Mouse (Mus musculus) heart, embryonic 12.5 days (tissue): ENCODE measurements at regions not wholly inside any gene's neighbourhood (a gene's known extent, or its start where the extent isn't known, plus 50 kb on each side); places are given as distances from the start of the nearest gene placed in this dataset.

Experiments used
- ATAC-seq: fragments of 200-750 bp; cut with Nextera tagmentation; 2 replicates; pipeline ENCODE4 v1.8.0; 2017; ENCODE audit warnings: moderate TSS enrichment, moderate library complexity; ENCODE audit not compliant: insufficient number of reproducible peaks, low FRiP score
- H3K27ac ChIP-seq: fragments of 300-500 bp; sonication (generic); 2 replicates; pipeline ENCODE4 v1.5.1; 2016; ENCODE audit warnings: mild to moderate bottlenecking, moderate library complexity; ENCODE audit not compliant: poor library complexity, severe bottlenecking
- H3K27me3 ChIP-seq: fragments of 300-500 bp; sonication (generic); replicated peaks from 2 replicates; pipeline ENCODE4 v1.6.1; 2016; ENCODE audit warnings: mild to moderate bottlenecking, moderate library complexity
- H3K36me3 ChIP-seq: fragments of 300-500 bp; sonication (generic); 2 replicates; pipeline ENCODE4 v1.6.1; 2016; ENCODE audit warnings: mild to moderate bottlenecking, moderate library complexity
- H3K4me1 ChIP-seq: fragments of 300-500 bp; sonication (generic); replicated peaks from 2 replicates; pipeline ENCODE4 v1.6.1; 2016; ENCODE audit warnings: mild to moderate bottlenecking
- H3K4me2 ChIP-seq: fragments of 300-500 bp; sonication (generic); 2 replicates; pipeline ENCODE4 v1.6.1; 2016; ENCODE audit warnings: mild to moderate bottlenecking, moderate library complexity
- H3K4me3 ChIP-seq: fragments of 300-500 bp; sonication (generic); 2 replicates; pipeline ENCODE4 v1.5.1; 2016; ENCODE audit warnings: mild to moderate bottlenecking
- H3K9ac ChIP-seq: fragments of 300-500 bp; sonication (generic); 2 replicates; pipeline ENCODE4 v1.6.1; 2016; ENCODE audit warnings: mild to moderate bottlenecking, moderate library complexity
- H3K9me3 ChIP-seq: fragments of 300-500 bp; sonication (generic); replicated peaks from 2 replicates; pipeline ENCODE4 v1.6.1; 2016; ENCODE audit warnings: mild to moderate bottlenecking, moderate library complexity
- WGBS: fragments of 180-500 bp; shearing (Covaris S2); methylation state at CpG from one replicate; pipeline ENCODE4 v1.1.7; 2016; 5-methylcytosine and 5-hydroxymethylcytosine counted together

DNA sequence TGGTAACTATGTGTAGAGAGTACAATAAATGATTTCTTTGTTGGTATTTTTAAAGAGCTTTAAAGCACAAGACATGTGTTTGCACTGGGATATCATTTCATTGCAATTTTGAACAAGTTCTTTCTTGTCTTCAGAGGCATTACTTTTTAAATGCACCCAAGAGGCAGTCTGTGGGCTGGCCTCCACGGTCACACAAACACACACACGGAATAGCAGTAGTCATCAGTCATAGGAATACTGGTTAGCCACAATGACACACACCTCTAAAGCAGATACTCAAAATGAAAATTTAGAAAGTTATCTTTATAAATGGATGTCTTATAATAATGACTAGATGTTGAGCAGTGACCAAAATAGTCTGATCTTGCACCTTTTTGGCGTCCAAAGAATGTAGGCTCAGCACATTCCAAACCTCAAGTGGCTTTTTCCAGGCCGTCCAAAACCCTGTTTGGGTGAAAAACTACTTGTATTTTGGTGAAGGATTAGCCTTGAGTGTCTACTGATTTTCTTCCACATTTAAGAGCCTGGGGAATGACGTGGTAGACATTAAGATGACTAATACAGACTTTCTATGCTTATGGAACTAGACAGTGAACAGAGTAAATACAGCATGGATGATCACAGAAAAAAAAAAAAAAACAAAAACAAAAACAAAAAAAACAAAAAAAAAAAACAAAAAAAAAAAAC lies 658.5 kb downstream of the Inhba start:
- H3K27ac ChIP-seq = no peak overlapping the region
- H3K4me1 ChIP-seq = no peaks in the 10 kb centered on the region
- H3K4me2 ChIP-seq = no peak overlapping the region
- no peak for ATAC-seq
- no peaks in the 10 kb centered on the region for H3K27me3 ChIP-seq
- H3K9ac ChIP-seq = no peak overlapping the region
- H3K9me3 ChIP-seq = no peaks in the 10 kb centered on the region
- no peak overlapping the region for H3K4me3 ChIP-seq
- WGBS = 58% methylated on average over 5 of the region's 5 CpGs
- no peaks in the 10 kb centered on the region for H3K36me3 ChIP-seq

DNA sequence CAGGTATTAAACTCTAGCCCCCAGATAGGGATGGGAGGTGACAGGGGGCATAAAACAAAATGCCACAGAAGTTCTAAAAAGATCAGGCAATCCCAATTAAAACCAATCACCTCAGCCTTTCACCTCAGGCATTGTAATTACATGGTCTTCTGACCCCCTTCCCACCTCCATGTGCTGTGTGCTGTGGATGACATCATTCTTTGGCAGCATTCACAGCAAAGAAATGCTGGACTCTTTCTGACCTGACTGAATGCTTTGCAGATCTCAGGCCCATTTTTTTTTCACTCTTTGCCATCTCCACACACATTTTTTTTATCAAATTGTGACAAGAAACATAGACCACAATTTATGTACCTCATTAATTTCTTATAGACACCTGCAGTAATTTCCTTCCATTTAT lies 659.1 kb downstream of the Inhba start:
- Histone ChIP-seq H3K4me1 (no peaks in the 10 kb centered on the region), H3K36me3 (no peaks in the 10 kb centered on the region), H3K9me3 (no peaks in the 10 kb centered on the region), H3K27me3 (no peaks in the 10 kb centered on the region), H3K4me2 (no peak overlapping the region), H3K9ac (no peak overlapping the region), H3K4me3 (no peak overlapping the region), H3K27ac (no peak overlapping the region)
- ATAC-seq = no peak

DNA sequence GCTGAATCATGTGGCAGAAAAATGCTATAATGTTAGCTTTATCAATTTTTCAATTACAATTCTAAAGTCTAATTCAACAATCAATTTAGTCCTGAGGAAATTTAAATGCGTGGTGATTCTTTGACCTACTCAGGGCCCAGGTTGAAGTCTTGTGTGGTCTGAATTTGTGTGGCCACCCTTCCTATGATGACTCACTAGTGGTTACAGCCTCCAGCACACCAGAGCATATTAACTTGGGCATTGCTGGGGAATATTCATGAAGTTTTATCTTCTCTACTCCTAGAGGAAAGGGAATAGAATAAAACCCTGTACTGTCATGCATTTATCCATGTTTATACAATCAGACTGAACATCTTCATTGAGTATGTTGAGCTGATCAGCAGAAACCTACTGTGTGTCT lies 665.2 kb downstream of the Inhba start:
- no peak overlapping the region for H3K4me2 ChIP-seq
- H3K9me3 ChIP-seq = no peaks in the 10 kb centered on the region
- no peaks in the 10 kb centered on the region for H3K36me3 ChIP-seq
- no peak overlapping the region for H3K4me3 ChIP-seq
- no peaks in the 10 kb centered on the region for H3K4me1 ChIP-seq
- no peak for ATAC-seq
- no peaks in the 10 kb centered on the region for H3K27me3 ChIP-seq
- WGBS = 80% methylated on average over 1 of the region's 1 CpGs
- no peak overlapping the region for H3K27ac ChIP-seq
- H3K9ac ChIP-seq = no peak overlapping the region

GRCm38 (mm10) chr13:16678246-16679024 lies 666.8 kb downstream of the Inhba start:
- 49% methylated on average over 1 of the region's 1 CpGs for WGBS
- Histone ChIP-seq H3K4me1 (no peaks in the 10 kb centered on the region), H3K9me3 (no peaks in the 10 kb centered on the region), H3K27me3 (no peaks in the 10 kb centered on the region), H3K27ac (no peak overlapping the region), H3K36me3 (no peaks in the 10 kb centered on the region), H3K9ac (no peak overlapping the region), H3K4me2 (no peak overlapping the region), H3K4me3 (no peak overlapping the region)
- no peak for ATAC-seq

GRCm38 (mm10) chr13:16694201-16694600 lies 682.5 kb downstream of the Inhba start:
- H3K36me3 ChIP-seq = no peaks in the 10 kb centered on the region

DNA sequence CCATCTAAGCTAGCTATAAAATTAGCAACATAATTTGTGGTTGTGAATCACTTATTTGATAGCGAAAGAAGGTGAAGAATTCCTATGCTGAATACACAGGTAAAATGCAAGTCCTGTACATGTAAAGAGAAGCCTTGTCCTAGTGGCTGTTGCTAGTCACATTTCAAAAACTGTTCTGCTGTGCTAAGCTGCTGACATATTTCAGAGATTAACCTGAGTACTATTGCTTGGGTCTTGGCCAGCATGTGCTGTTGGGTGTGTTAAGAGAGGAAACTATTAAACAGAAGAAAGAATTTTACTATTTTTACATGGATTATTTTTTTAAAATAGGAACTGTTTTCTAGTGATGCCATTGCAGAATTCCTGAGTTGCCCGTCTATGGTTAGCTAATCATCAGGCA lies 689.3 kb downstream of the Inhba start:
- Histone ChIP-seq H3K4me1 (0 out of 2 replicates have a peak, but pooled peaks cover 3% of the 10 kb centered on the region), H3K27ac (no peak overlapping the region), H3K9me3 (no peaks in the 10 kb centered on the region), H3K4me3 (no peak overlapping the region), H3K9ac (no peak overlapping the region), H3K36me3 (no peaks in the 10 kb centered on the region), H3K27me3 (no peaks in the 10 kb centered on the region), H3K4me2 (no peak overlapping the region)
- WGBS = 67% methylated on average over 2 of the region's 2 CpGs
- no peak for ATAC-seq

More at GRCm38 (mm10) chr13:16694201-16694600, 682.5 kb downstream of the Inhba start:
- H3K27me3 ChIP-seq = no peaks in the 10 kb centered on the region
- H3K4me2 ChIP-seq = no peak overlapping the region
- 0 out of 2 replicates have a peak, but pooled peaks cover 3% of the 10 kb centered on the region for H3K4me1 ChIP-seq
- H3K27ac ChIP-seq = no peak overlapping the region
- no peaks in the 10 kb centered on the region for H3K9me3 ChIP-seq
- WGBS = 77% methylated on average over 1 of the region's 1 CpGs
- no peak overlapping the region for H3K9ac ChIP-seq
- ATAC-seq = no peak
- no peak overlapping the region for H3K4me3 ChIP-seq

DNA sequence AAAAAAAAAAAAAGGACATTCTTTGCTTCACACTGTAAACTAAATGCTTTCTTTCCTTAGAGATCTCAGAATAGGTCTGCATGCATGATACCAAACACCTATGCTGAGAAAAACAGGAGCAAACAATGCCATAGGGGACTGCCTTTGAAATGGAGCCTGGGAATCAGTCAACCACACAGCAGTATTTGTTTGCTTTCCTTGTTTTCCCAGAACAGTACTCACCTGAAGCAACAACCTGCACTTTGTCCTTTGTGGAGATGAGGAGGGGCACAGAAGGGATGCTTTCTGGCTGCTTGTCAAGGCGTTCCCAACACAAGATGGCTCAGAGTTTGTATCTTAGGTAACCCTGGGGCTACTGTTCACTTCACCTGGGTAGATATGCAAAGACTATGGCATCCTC lies 690.5 kb downstream of the Inhba start:
- no peaks in the 10 kb centered on the region for H3K36me3 ChIP-seq

GRCm38 (mm10) chr13:16705217-16706104 lies 693.8 kb downstream of the Inhba start:
- H3K9me3 ChIP-seq = no peaks in the 10 kb centered on the region
- no peaks in the 10 kb centered on the region for H3K36me3 ChIP-seq
- 0 out of 2 replicates have a peak, but pooled peaks cover 3% of the 10 kb centered on the region for H3K4me1 ChIP-seq
- H3K4me3 ChIP-seq = no peak overlapping the region
- 78% methylated on average over 10 of the region's 10 CpGs for WGBS
- no peak overlapping the region for H3K27ac ChIP-seq
- no peaks in the 10 kb centered on the region for H3K27me3 ChIP-seq
- ATAC-seq = no peak
- no peak overlapping the region for H3K4me2 ChIP-seq
- no peak overlapping the region for H3K9ac ChIP-seq

More for the DNA sequence above, 690.5 kb downstream of the Inhba start:
- Histone ChIP-seq H3K4me2 (no peak overlapping the region), H3K4me1 (0 out of 2 replicates have a peak, but pooled peaks cover 3% of the 10 kb centered on the region), H3K9ac (no peak overlapping the region), H3K9me3 (no peaks in the 10 kb centered on the region), H3K27ac (no peak overlapping the region), H3K27me3 (no peaks in the 10 kb centered on the region), H3K4me3 (no peak overlapping the region)
- ATAC-seq = no peak
- WGBS = 63% methylated on average over 1 of the region's 1 CpGs

DNA sequence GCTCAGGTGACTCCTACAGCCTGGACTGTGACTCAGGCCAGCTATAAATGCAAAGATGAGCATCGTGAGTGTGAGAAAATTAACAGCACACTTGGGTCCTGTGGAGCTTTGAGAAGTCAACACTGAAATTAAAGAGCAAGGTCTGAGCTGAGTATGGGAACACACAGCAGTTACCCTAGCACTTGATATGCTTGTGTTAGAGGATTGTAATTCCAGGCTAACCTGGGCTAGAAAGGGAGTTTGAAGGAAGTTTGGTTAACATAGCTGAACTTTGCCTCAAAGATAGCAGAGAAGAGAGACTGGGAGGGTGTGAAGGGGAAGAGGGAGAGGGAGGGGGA lies 694.4 kb downstream of the Inhba start:
- Histone ChIP-seq H3K27ac (no peak overlapping the region), H3K27me3 (no peaks in the 10 kb centered on the region), H3K4me3 (no peak overlapping the region), H3K9me3 (no peaks in the 10 kb centered on the region), H3K4me1 (0 out of 2 replicates have a peak, but pooled peaks cover 3% of the 10 kb centered on the region), H3K9ac (no peak overlapping the region), H3K4me2 (no peak overlapping the region), H3K36me3 (no peaks in the 10 kb centered on the region)
- no peak for ATAC-seq
- WGBS = 50% methylated on average over 1 of the region's 1 CpGs

DNA sequence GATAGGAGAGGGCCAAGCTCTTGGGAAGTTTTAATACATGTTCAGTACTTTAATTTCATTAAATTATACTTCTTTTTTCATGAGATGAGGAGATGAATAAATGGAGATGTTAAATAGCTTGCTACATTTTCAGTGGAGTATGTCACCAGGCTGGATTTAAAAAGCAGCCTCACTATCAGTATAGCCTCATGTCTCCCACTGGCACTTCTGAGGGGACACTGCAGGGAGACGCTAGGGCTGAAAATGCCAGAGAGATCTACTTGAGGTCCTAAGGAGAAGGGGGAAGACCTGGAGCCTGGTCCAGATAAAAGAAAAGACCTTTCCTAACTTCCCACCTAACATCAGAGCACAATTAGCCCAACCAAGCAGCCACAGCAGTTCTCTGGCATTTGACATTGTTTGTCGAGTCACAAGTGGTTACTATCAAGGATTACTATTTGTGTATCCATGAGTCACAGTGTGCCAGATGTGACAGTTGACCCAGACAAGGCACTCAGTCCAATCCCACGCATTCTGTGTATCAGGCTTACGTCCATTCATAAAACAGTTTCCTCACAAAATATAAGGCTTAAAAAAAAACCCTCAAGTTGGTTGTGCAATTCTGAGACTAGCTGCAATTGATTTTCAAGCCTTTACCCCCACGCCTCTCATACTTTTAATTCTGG lies 703.8 kb downstream of the Inhba start:
- no peak overlapping the region; the same call in 1 of the 2 replicates for H3K9ac ChIP-seq
- peak overlapping the region; percentile 76 for H3K27ac ChIP-seq
- ATAC-seq = no peak

More for the DNA sequence above, 703.8 kb downstream of the Inhba start:
- Histone ChIP-seq H3K9me3 (no peaks in the 10 kb centered on the region), H3K27me3 (no peaks in the 10 kb centered on the region), H3K4me2 (peak overlapping the region; percentile 34; the same call in 1 of the 2 replicates), H3K36me3 (no peaks in the 10 kb centered on the region), H3K4me3 (no peak overlapping the region), H3K4me1 (peaks cover 27% of the 10 kb centered on the region)
- 25% methylated on average over 5 of the region's 5 CpGs for whole genome bisulfite sequencing
